Mouse (Mus musculus) liver, embryonic 15.5 days (tissue): ENCODE results near the gene Kif5c. TPM values are rescaled to one million over a fixed set of nuclear protein-coding genes. Genes with fewer than 3 reads are reported as not detected.

Experiments used
- ATAC-seq: fragments of 200-750 bp; cut with Nextera tagmentation; 2 replicates; pipeline ENCODE4 v1.8.0; 2017; ENCODE audit warnings: moderate number of reproducible peaks, mild to moderate bottlenecking, moderate library complexity; ENCODE audit not compliant: insufficient read depth
- H3K27ac ChIP-seq: fragments of 300-500 bp; sonication (generic); replicated peaks from 2 replicates; pipeline ENCODE4 v1.5.1; 2015; ENCODE audit warnings: mild to moderate bottlenecking, inconsistent platforms
- H3K27me3 ChIP-seq: fragments of 300-500 bp; sonication (generic); 2 replicates; pipeline ENCODE4 v1.6.1; 2015; ENCODE audit warnings: mild to moderate bottlenecking, inconsistent platforms
- H3K36me3 ChIP-seq: fragments of 300-500 bp; sonication (generic); replicated peaks from 2 replicates; pipeline ENCODE4 v1.6.1; 2015; ENCODE audit warnings: moderate library complexity, mild to moderate bottlenecking, inconsistent platforms
- H3K4me1 ChIP-seq: fragments of 300-500 bp; sonication (generic); replicated peaks from 2 replicates; pipeline ENCODE4 v1.6.1; 2015; ENCODE audit warnings: inconsistent platforms
- H3K4me2 ChIP-seq: fragments of 300-500 bp; sonication (generic); 2 replicates; pipeline ENCODE4 v1.6.1; 2015; ENCODE audit warnings: moderate library complexity, mild to moderate bottlenecking, inconsistent platforms
- H3K4me3 ChIP-seq: fragments of 300-500 bp; sonication (generic); replicated peaks from 2 replicates; pipeline ENCODE4 v1.5.1; 2015; ENCODE audit warnings: mild to moderate bottlenecking, inconsistent platforms
- H3K9ac ChIP-seq: fragments of 300-500 bp; sonication (generic); 2 replicates; pipeline ENCODE4 v1.6.1; 2015; ENCODE audit warnings: moderate library complexity, mild to moderate bottlenecking, inconsistent platforms
- H3K9me3 ChIP-seq: fragments of 300-500 bp; sonication (generic); replicated peaks from 2 replicates; pipeline ENCODE4 v1.6.1; 2016; ENCODE audit warnings: inconsistent platforms
- WGBS: fragments of 180-500 bp; shearing (Covaris S2); methylation state at CpG from one replicate; pipeline ENCODE4 v1.1.7; 2015; ENCODE audit warnings: mixed read lengths; ENCODE audit not compliant: insufficient replicate concordance; 5-methylcytosine and 5-hydroxymethylcytosine counted together
- polyA plus RNA-seq: library from polyadenylated mRNA; unstranded; fragments of >200 nt; fragmentation: Nextera tagmentation; extraction: Ambion mirVana; gene quantifications from 2 replicates; pipeline ENCODE4 v1.2.1, GENCODE M21; 2015

Kif5c gene
- 0.07 and 0.17 TPM in 2 replicates for polyA plus RNA-seq

- 4% methylated on average over 54 of the region's 54 CpGs for WGBS
- Histone ChIP-seq H3K36me3 (no peaks in the 10 kb centered on the region), H3K27ac (no peak within 1 kb of the TSS), H3K27me3 (peaks cover 39% of the 10 kb centered on the region), H3K4me2 (peak within 1 kb of the TSS; percentile 67), H3K4me1 (peaks cover 9% of the 10 kb centered on the region), H3K9me3 (no peaks in the 10 kb centered on the region), H3K9ac (no peak within 1 kb of the TSS), H3K4me3 (peak within 1 kb of the TSS; percentile 48)
- no peak; the same call in 1 of the 2 replicates for ATAC-seq
These were observed at the start of gene Kif5c for GRCm38 (mm10) chr2:49618829-49619718. Gene Kif5c (plus strand): TSS chr2:49619298.

- Histone ChIP-seq H3K4me1 (no peaks in the 10 kb centered on the region), H3K4me3 (no peak overlapping the region), H3K27me3 (no peaks in the 10 kb centered on the region), H3K9me3 (no peaks in the 10 kb centered on the region), H3K27ac (no peak overlapping the region), H3K4me2 (no peak overlapping the region), H3K9ac (no peak overlapping the region), H3K36me3 (no peaks in the 10 kb centered on the region)
- ATAC-seq, result no peak
- WGBS, result 49% methylated on average over 16 of the region's 16 CpGs
These were observed 49.0 kb upstream of the Kif5c start for GRCm38 (mm10) chr2:49569862-49570777.

- 42% methylated on average over 6 of the region's 6 CpGs for WGBS
- Histone ChIP-seq H3K27ac (no peak overlapping the region), H3K4me2 (no peak overlapping the region), H3K27me3 (no peaks in the 10 kb centered on the region), H3K4me1 (no peaks in the 10 kb centered on the region), H3K36me3 (no peaks in the 10 kb centered on the region), H3K4me3 (no peak overlapping the region), H3K9ac (no peak overlapping the region), H3K9me3 (no peaks in the 10 kb centered on the region)
- no peak for ATAC-seq
These were observed 48.4 kb upstream of the Kif5c start for GRCm38 (mm10) chr2:49570778-49571101.

GRCm38 (mm10) chr2:49571159-49571920, 47.8 kb upstream of the Kif5c start:
- no peaks in the 10 kb centered on the region for H3K36me3 ChIP-seq
- WGBS, result 55% methylated on average over 11 of the region's 11 CpGs

GRCm38 (mm10) chr2:49572111-49572642, 46.9 kb upstream of the Kif5c start:
- H3K9me3 ChIP-seq, result no peaks in the 10 kb centered on the region
- no peaks in the 10 kb centered on the region for H3K36me3 ChIP-seq
- H3K4me2 ChIP-seq, result no peak overlapping the region
- H3K9ac ChIP-seq, result no peak overlapping the region
- no peaks in the 10 kb centered on the region for H3K27me3 ChIP-seq
- no peak overlapping the region for H3K4me3 ChIP-seq
- WGBS, result 74% methylated on average over 12 of the region's 12 CpGs
- no peak overlapping the region for H3K27ac ChIP-seq
- H3K4me1 ChIP-seq, result no peaks in the 10 kb centered on the region
- ATAC-seq, result no peak

More at GRCm38 (mm10) chr2:49571159-49571920, 47.8 kb upstream of the Kif5c start:
- Histone ChIP-seq H3K4me2 (no peak overlapping the region), H3K27ac (no peak overlapping the region), H3K9me3 (no peaks in the 10 kb centered on the region), H3K4me1 (no peaks in the 10 kb centered on the region), H3K27me3 (no peaks in the 10 kb centered on the region), H3K9ac (no peak overlapping the region), H3K4me3 (no peak overlapping the region)
- no peak for ATAC-seq

DNA sequence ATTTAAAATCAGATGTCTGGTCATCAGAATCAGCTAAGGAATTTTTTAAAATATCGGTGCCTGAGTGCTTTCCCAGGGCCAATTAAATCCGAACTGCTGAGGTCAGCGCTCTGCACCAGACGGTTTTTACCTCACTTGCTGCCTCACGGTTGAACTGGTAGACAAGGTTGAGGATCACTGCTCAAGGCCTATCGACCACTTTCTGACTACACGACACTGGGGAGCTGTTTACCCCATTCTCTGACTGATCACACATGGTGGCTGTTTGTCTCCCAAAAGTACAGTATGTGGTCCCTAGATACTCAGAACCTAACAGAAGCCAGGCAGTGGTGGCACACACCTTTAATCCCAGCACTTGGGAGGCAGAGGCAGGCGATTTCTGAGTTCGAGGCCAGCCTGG, 46.4 kb upstream of the Kif5c start:
- H3K9me3 ChIP-seq, result no peaks in the 10 kb centered on the region
- no peak overlapping the region for H3K4me3 ChIP-seq
- H3K4me1 ChIP-seq, result no peaks in the 10 kb centered on the region
- no peaks in the 10 kb centered on the region for H3K36me3 ChIP-seq
- H3K27ac ChIP-seq, result no peak overlapping the region
- no peaks in the 10 kb centered on the region for H3K27me3 ChIP-seq
- no peak overlapping the region for H3K4me2 ChIP-seq
- WGBS, result 70% methylated on average over 9 of the region's 9 CpGs
- H3K9ac ChIP-seq, result no peak overlapping the region
- no peak for ATAC-seq

GRCm38 (mm10) chr2:49573282-49573681, 45.8 kb upstream of the Kif5c start:
- ATAC-seq, result no peak
- Histone ChIP-seq H3K4me1 (no peaks in the 10 kb centered on the region), H3K4me2 (no peak overlapping the region), H3K9ac (no peak overlapping the region), H3K27me3 (no peaks in the 10 kb centered on the region), H3K9me3 (no peaks in the 10 kb centered on the region), H3K36me3 (no peaks in the 10 kb centered on the region), H3K4me3 (no peak overlapping the region), H3K27ac (no peak overlapping the region)
- 70% methylated on average over 3 of the region's 3 CpGs for WGBS

DNA sequence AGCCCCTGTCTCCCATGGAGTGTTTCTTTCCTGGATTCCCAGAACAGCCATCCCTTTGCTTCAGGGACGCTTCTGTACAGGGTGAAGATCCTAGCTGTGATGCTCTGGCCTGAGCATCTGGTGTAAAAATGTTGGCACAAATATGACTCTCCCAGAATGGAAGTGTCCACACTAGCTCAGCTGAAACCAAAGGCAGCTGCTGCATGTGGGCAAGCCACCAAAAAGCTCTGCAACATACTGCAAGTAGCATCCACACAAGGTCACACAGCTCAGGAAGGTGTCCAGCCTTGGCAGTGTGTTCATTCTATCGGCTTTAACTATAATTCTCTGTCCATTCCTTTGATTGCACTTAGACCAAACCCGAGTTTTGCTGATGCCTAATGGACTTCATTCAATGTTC, 38.5 kb upstream of the Kif5c start:
- Histone ChIP-seq H3K9me3 (no peaks in the 10 kb centered on the region), H3K27ac (no peak overlapping the region), H3K27me3 (no peaks in the 10 kb centered on the region), H3K4me1 (no peaks in the 10 kb centered on the region), H3K36me3 (no peaks in the 10 kb centered on the region), H3K4me3 (no peak overlapping the region), H3K9ac (no peak overlapping the region), H3K4me2 (no peak overlapping the region)
- no peak for ATAC-seq
- 54% methylated on average over 3 of the region's 3 CpGs for WGBS

DNA sequence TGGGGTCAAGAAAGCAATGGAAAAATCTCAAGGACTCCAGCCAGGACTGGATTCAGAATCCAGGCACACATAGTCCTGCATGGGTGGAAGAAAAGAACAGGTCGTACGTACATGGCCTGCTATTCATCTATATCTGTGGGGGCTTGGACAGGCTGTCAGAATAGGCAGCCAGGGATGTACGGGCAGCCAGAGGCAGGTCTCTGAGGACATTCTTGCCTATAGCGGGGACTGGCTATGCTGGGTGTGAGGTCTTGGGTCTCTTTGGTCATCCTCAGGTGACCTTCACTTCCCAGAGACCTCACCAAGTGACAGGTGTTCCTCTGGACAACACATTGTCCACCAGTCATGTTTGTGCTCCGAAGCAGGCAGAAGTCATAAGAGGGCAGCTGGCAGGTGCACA, 36.6 kb upstream of the Kif5c start:
- H3K4me2 ChIP-seq, result no peak overlapping the region
- no peak overlapping the region for H3K9ac ChIP-seq
- WGBS, result 59% methylated on average over 5 of the region's 5 CpGs
- no peak for ATAC-seq
- no peak overlapping the region for H3K4me3 ChIP-seq
- no peaks in the 10 kb centered on the region for H3K36me3 ChIP-seq
- no peaks in the 10 kb centered on the region for H3K4me1 ChIP-seq
- no peak overlapping the region for H3K27ac ChIP-seq
- H3K27me3 ChIP-seq, result no peaks in the 10 kb centered on the region
- H3K9me3 ChIP-seq, result no peaks in the 10 kb centered on the region

- ATAC-seq, result no peak
- Histone ChIP-seq H3K9me3 (no peaks in the 10 kb centered on the region), H3K4me3 (no peak overlapping the region), H3K4me2 (no peak overlapping the region), H3K27me3 (no peaks in the 10 kb centered on the region), H3K9ac (no peak overlapping the region), H3K36me3 (no peaks in the 10 kb centered on the region), H3K4me1 (no peaks in the 10 kb centered on the region), H3K27ac (no peak overlapping the region)
- WGBS, result 86% methylated on average over 2 of the region's 2 CpGs
These were observed 35.8 kb upstream of the Kif5c start for GRCm38 (mm10) chr2:49583311-49583710.
